Mouse (Mus musculus): ENCODE results near the gene Negr1.

Gene Negr1

GRCm38 (mm10) chr3:156809836-156810235, 248.2 kb downstream of the Negr1 start:
- no peak for DNase-seq

GRCm38 (mm10) chr3:156816938-156817337, 255.3 kb downstream of the Negr1 start:
- DNase-seq, result no peak

GRCm38 (mm10) chr3:156817452-156817851, 255.9 kb downstream of the Negr1 start:
- DNase-seq, result no peak

GRCm38 (mm10) chr3:156823039-156823438, 261.4 kb downstream of the Negr1 start:
- no peak for DNase-seq

GRCm38 (mm10) chr3:156833920-156834319, 272.3 kb downstream of the Negr1 start:
- DNase-seq, result no peak

- no peak for DNase-seq
Observed at GRCm38 (mm10) chr3:156838550-156838949, 277.0 kb downstream of the Negr1 start.

- no peak for DNase-seq
Observed at GRCm38 (mm10) chr3:156848385-156848784, 286.8 kb downstream of the Negr1 start.

GRCm38 (mm10) chr3:156851921-156852320, 290.3 kb downstream of the Negr1 start:
- no peak for DNase-seq

- DNase-seq, result no peak
Observed at GRCm38 (mm10) chr3:156870239-156870921, 308.8 kb downstream of the Negr1 start.

- no peak for DNase-seq
Observed at GRCm38 (mm10) chr3:156870922-156871257, 309.3 kb downstream of the Negr1 start.

- DNase-seq, result no peak
Observed at GRCm38 (mm10) chr3:156871641-156872196, 310.1 kb downstream of the Negr1 start.

GRCm38 (mm10) chr3:156876551-156876950, 315.0 kb downstream of the Negr1 start:
- DNase-seq, result no peak

GRCm38 (mm10) chr3:156882129-156882528, 320.5 kb downstream of the Negr1 start:
- no peak for DNase-seq

- peak; percentile 24 for DNase-seq
Observed at GRCm38 (mm10) chr3:156883873-156884272, 322.3 kb downstream of the Negr1 start.

GRCm38 (mm10) chr3:156885689-156886088, 324.1 kb downstream of the Negr1 start:
- DNase-seq, result no peak

- DNase-seq, result no peak
Observed at GRCm38 (mm10) chr3:156886915-156887314, 325.3 kb downstream of the Negr1 start.

- no peak for DNase-seq
Observed at GRCm38 (mm10) chr3:156890986-156891385, 329.4 kb downstream of the Negr1 start.

- no peak for DNase-seq
Observed at GRCm38 (mm10) chr3:156895322-156895721, 333.7 kb downstream of the Negr1 start.

GRCm38 (mm10) chr3:156896106-156896505, 334.5 kb downstream of the Negr1 start:
- no peak for DNase-seq

GRCm38 (mm10) chr3:156896552-156896951, 335.0 kb downstream of the Negr1 start:
- no peak for DNase-seq

- DNase-seq, result no peak
Observed at GRCm38 (mm10) chr3:156901140-156901539, 339.5 kb downstream of the Negr1 start.

GRCm38 (mm10) chr3:156903925-156904576, 342.5 kb downstream of the Negr1 start:
- no peak for DNase-seq

GRCm38 (mm10) chr3:156912816-156913215, 351.2 kb downstream of the Negr1 start:
- DNase-seq, result peak; percentile 19

GRCm38 (mm10) chr3:156921369-156921768, 359.8 kb downstream of the Negr1 start:
- DNase-seq, result no peak

All from kidney, postnatal 10 days (tissue).